Mouse (Mus musculus) neural tube, embryonic 14.5 days (tissue): ENCODE results near the gene Ifna4. TPM values are rescaled to one million over a fixed set of nuclear protein-coding genes. Genes with fewer than 3 reads are reported as not detected.

Experiments used
- ATAC-seq: fragments of 200-750 bp; cut with Nextera tagmentation; 2 replicates; pipeline ENCODE4 v1.8.0; 2017; ENCODE audit warnings: low read depth, mild to moderate bottlenecking, moderate TSS enrichment, moderate library complexity
- H3K27ac ChIP-seq: fragments of 300-500 bp; sonication (generic); 2 replicates; pipeline ENCODE4 v1.5.1; 2014; ENCODE audit warnings: low read depth, mild to moderate bottlenecking, control low read depth, low read length, moderate library complexity, mixed read lengths
- H3K27me3 ChIP-seq: fragments of 300-500 bp; sonication (generic); 2 replicates; pipeline ENCODE4 v1.6.1; 2014; ENCODE audit warnings: low read length; ENCODE audit not compliant: control insufficient read depth, insufficient read depth
- H3K36me3 ChIP-seq: fragments of 300-500 bp; sonication (generic); 2 replicates; pipeline ENCODE4 v1.6.1; 2014; ENCODE audit warnings: low read length, mixed read lengths; ENCODE audit not compliant: control insufficient read depth, insufficient read depth
- H3K4me1 ChIP-seq: fragments of 300-500 bp; sonication (generic); 2 replicates; pipeline ENCODE4 v1.6.1; 2014; ENCODE audit warnings: low read length; ENCODE audit not compliant: control insufficient read depth, insufficient read depth
- H3K4me2 ChIP-seq: fragments of 300-500 bp; sonication (generic); 2 replicates; pipeline ENCODE4 v1.6.1; 2014; ENCODE audit warnings: mild to moderate bottlenecking, low read depth, low read length, control low read depth
- H3K4me3 ChIP-seq: fragments of 300-500 bp; sonication (generic); 2 replicates; pipeline ENCODE4 v1.5.1; 2014; ENCODE audit warnings: low read depth, low read length, control low read depth, mixed read lengths
- H3K9ac ChIP-seq: fragments of 300-500 bp; sonication (generic); replicated peaks from 2 replicates; pipeline ENCODE4 v1.6.1; 2014; ENCODE audit warnings: low read depth, mild to moderate bottlenecking, control low read depth, low read length, mixed read lengths
- H3K9me3 ChIP-seq: fragments of 300-500 bp; sonication (generic); 2 replicates; pipeline ENCODE4 v1.6.1; 2016; ENCODE audit warnings: low read length; ENCODE audit not compliant: control insufficient read depth
- WGBS: fragments of 180-500 bp; shearing (Covaris S2); extraction: QIAGEN DNeasy Blood & Tissue Kit; methylation state at CpG from one replicate; pipeline ENCODE4 v1.1.7; 2014; 5-methylcytosine and 5-hydroxymethylcytosine counted together
- polyA plus RNA-seq: library from polyadenylated mRNA; unstranded; fragments of >200 nt; fragmentation: Nextera tagmentation; extraction: Ambion mirVana; gene quantifications from 2 replicates; pipeline ENCODE4 v1.2.1, GENCODE M21; 2014

The Ifna4 gene
- polyA plus RNA-seq, 1 experiment from 2014 or later = not detected

DNA sequence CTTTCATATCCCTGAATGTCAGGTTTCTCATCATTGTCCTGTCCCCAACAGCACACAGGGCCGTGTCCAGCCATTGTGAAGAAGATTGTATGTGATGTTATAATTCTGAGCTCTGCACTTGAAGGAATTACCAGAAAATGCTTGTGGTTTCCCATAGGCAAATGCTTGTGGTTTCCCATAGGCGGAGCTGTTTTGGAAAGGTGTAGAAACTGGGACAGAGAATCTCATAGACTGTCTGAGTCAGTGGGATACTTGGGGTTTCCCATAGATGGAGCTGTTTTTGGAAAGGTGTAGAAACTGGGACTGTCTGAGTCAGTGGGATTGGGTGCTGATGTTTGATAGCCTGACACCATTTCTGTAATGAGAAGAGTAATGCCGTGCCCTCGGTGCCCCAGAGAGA is 34.9 kb downstream of the Ifna4 start:
- Histone ChIP-seq H3K4me1 (no peaks in the 10 kb centered on the region), H3K4me3 (no peak overlapping the region), H3K9me3 (no peaks in the 10 kb centered on the region), H3K9ac (no peak overlapping the region), H3K36me3 (no peaks in the 10 kb centered on the region), H3K4me2 (no peak overlapping the region), H3K27ac (no peak overlapping the region), H3K27me3 (no peaks in the 10 kb centered on the region)
- WGBS = 86% methylated on average over 4 of the region's 4 CpGs
- ATAC-seq = no peak

DNA sequence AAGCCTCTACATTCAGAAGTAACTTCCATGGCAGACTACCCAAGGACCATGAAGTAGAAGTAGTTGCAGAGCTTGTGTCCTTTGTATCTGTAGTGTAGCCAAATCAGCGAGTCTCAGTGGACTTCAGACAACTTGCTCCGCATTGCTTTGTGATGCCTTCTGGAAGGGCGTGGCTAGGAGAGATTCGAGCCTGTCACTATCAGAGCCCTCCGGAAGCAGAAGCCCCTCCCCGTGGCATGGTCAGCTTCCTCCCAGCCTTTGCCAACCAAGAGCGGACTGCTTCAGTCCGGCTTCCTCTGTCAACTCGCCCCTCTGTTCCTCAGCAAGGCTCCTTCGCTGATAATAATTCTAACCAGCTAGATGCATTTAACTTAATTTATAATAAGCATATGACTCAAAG is 36.6 kb downstream of the Ifna4 start:
- H3K27ac ChIP-seq = no peak overlapping the region
- H3K4me1 ChIP-seq = no peaks in the 10 kb centered on the region
- no peaks in the 10 kb centered on the region for H3K9me3 ChIP-seq
- WGBS = 48% methylated on average over 10 of the region's 10 CpGs
- H3K4me2 ChIP-seq = no peak overlapping the region
- no peak overlapping the region for H3K4me3 ChIP-seq
- no peaks in the 10 kb centered on the region for H3K36me3 ChIP-seq
- no peaks in the 10 kb centered on the region for H3K27me3 ChIP-seq
- ATAC-seq = no peak
- no peak overlapping the region for H3K9ac ChIP-seq

DNA sequence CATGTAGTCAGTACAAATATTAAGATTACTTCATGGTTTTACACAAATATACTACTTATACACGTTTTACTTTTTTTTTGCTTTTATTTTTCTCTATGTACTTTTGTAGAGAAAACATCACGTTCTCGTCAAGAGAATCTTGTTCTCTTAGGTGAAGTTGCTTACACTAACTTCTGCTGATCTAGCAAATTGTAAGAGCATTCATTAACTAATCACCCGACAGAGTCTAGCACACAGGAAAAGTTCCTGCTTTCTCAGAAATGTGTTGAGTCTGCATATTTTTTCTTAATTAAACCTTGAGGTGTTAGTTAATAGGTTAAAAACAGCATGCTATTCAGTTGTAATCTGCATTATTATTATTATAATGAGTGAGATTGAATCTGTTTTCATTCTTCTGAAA is 37.1 kb downstream of the Ifna4 start:
- no peaks in the 10 kb centered on the region for H3K27me3 ChIP-seq
- no peak overlapping the region for H3K9ac ChIP-seq
- no peak overlapping the region for H3K4me3 ChIP-seq
- no peak for ATAC-seq
- no peak overlapping the region for H3K4me2 ChIP-seq
- 79% methylated on average over 4 of the region's 4 CpGs for WGBS
- H3K9me3 ChIP-seq = no peaks in the 10 kb centered on the region
- H3K27ac ChIP-seq = no peak overlapping the region
- no peaks in the 10 kb centered on the region for H3K36me3 ChIP-seq
- H3K4me1 ChIP-seq = no peaks in the 10 kb centered on the region

DNA sequence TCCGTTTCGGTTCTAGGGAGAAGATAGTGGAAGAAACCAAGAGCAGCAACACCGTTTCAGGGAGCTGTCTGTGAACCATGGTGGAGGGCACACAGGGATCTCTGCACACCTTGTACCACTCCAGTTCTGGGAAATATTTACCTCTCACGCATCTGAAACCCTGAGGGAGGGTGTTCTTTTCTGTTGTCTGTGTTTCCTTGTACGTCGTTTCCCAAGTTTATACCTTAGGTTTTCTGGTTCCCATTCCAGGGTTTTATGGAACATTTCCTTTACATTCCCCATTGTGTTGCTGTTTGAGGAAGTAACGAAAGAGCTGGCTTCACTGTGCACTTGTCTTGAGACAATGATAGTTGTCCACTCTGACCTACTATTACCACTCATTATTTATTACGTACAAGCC is 38.4 kb downstream of the Ifna4 start, which contains the start of gene Ifne:
Gene Ifne, minus strand, starts transcription at position 101 of the 400 bp plus-strand sequence.
- Histone ChIP-seq H3K4me1 (no peaks in the 10 kb centered on the region), H3K27me3 (no peaks in the 10 kb centered on the region), H3K9ac (no peak within 1 kb of the TSS), H3K4me3 (no peak within 1 kb of the TSS), H3K36me3 (no peaks in the 10 kb centered on the region), H3K9me3 (no peaks in the 10 kb centered on the region), H3K27ac (no peak within 1 kb of the TSS), H3K4me2 (no peak within 1 kb of the TSS)
- ATAC-seq = no peak
- WGBS = 76% methylated on average over 8 of the region's 8 CpGs

DNA sequence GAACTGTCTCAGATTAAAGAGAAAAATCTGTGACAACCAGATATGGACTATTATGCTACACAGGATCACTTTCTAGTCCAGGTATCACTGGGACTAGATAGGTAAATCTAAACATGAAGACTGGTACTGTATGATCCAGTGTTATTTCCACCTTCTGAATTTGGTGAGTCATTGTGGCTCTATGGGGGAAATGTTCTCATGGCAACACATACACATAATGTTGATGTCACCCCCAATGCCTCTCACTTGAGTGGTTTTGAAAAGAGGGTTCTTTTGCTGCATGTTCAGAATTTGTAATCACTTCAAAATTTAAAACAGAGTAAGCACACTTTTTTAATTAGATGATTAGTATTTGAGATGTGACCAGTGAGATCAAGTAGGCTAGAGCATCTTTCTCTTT is 46.6 kb downstream of the Ifna4 start:
- no peak for ATAC-seq
- no peaks in the 10 kb centered on the region for H3K36me3 ChIP-seq

More for the DNA sequence above, 46.6 kb downstream of the Ifna4 start:
- no peaks in the 10 kb centered on the region for H3K4me1 ChIP-seq
- no peak overlapping the region for H3K9ac ChIP-seq
- H3K27me3 ChIP-seq = no peaks in the 10 kb centered on the region
- H3K9me3 ChIP-seq = no peaks in the 10 kb centered on the region
- no peak overlapping the region for H3K27ac ChIP-seq
- no peak overlapping the region for H3K4me3 ChIP-seq
- H3K4me2 ChIP-seq = no peak overlapping the region

Other genes starting within 250 kb of the Ifna4 start
- not detected in 2 replicates for gene Ifna9, start 249.5 kb upstream of the Ifna4 start, polyA plus RNA-seq
- gene Ifna12, start 238.5 kb upstream of the Ifna4 start, polyA plus RNA-seq = not detected in 2 replicates
- gene C87499, start 207.4 kb upstream of the Ifna4 start, polyA plus RNA-seq = not detected in 2 replicates
- gene Ifna13, start 197.4 kb upstream of the Ifna4 start, polyA plus RNA-seq = not detected in 2 replicates
- not detected in 2 replicates for gene Ifna16, start 164.9 kb upstream of the Ifna4 start, polyA plus RNA-seq
- gene Ifna2, start 157.9 kb upstream of the Ifna4 start, polyA plus RNA-seq = not detected in 2 replicates
- gene Ifnab, start 150.5 kb upstream of the Ifna4 start, polyA plus RNA-seq = not detected in 2 replicates
- gene Gm26566, start 120.1 kb upstream of the Ifna4 start, polyA plus RNA-seq = 1.6 and 2.6 TPM in 2 replicates
- 129 and 164 TPM in 2 replicates for gene Klhl9, start 119.4 kb upstream of the Ifna4 start, polyA plus RNA-seq
- not detected in 2 replicates for gene Gm13271, start 87.0 kb upstream of the Ifna4 start, polyA plus RNA-seq
- not detected in 2 replicates for gene Gm13283, start 81.7 kb upstream of the Ifna4 start, polyA plus RNA-seq
- not detected in 2 replicates for gene Gm13290, start 68.0 kb upstream of the Ifna4 start, polyA plus RNA-seq
- not detected in 2 replicates for gene Gm13289, start 64.9 kb upstream of the Ifna4 start, polyA plus RNA-seq
- not detected in 2 replicates for gene Gm13272, start 62.0 kb upstream of the Ifna4 start, polyA plus RNA-seq
- not detected in 2 replicates for gene Ifnz, start 59.7 kb upstream of the Ifna4 start, polyA plus RNA-seq
- not detected in 2 replicates for gene Gm13276, start 56.2 kb upstream of the Ifna4 start, polyA plus RNA-seq
- not detected in 2 replicates for gene Gm13277, start 53.2 kb upstream of the Ifna4 start, polyA plus RNA-seq
- not detected in 2 replicates for gene Gm13278, start 50.3 kb upstream of the Ifna4 start, polyA plus RNA-seq
- not detected in 2 replicates for gene Gm13275, start 47.4 kb upstream of the Ifna4 start, polyA plus RNA-seq
- not detected in 2 replicates for gene Gm13279, start 44.5 kb upstream of the Ifna4 start, polyA plus RNA-seq
- not detected in 2 replicates for gene Gm13285, start 42.2 kb upstream of the Ifna4 start, polyA plus RNA-seq
- not detected in 2 replicates for gene Gm13287, start 38.6 kb upstream of the Ifna4 start, polyA plus RNA-seq
- gene Gm13288, start 36.3 kb upstream of the Ifna4 start, polyA plus RNA-seq = not detected in 2 replicates
- not detected in 2 replicates for gene Ifna7, start 25.6 kb upstream of the Ifna4 start, polyA plus RNA-seq
- not detected in 2 replicates for gene Ifna11, start 21.9 kb upstream of the Ifna4 start, polyA plus RNA-seq
- not detected in 2 replicates for gene Ifna6, start 14.4 kb upstream of the Ifna4 start, polyA plus RNA-seq
- gene Ifna5, start 6.3 kb upstream of the Ifna4 start, polyA plus RNA-seq = not detected in 2 replicates
- gene Ifna1, start 8.2 kb downstream of the Ifna4 start, polyA plus RNA-seq = not detected in 2 replicates
- gene Ifne, start 38.3 kb downstream of the Ifna4 start, polyA plus RNA-seq = not detected in 2 replicates